In genomic region chr6:21214673-21215490, GRCm38 (mm10) we compare ENCODE assay signal across 8 mouse cellular contexts. TPM values are rescaled to one million over a fixed set of nuclear protein-coding genes. Genes with fewer than 3 reads are reported as not detected.
DNase-seq lines count a peak whose midpoint lies in the region; ATAC-seq and TF ChIP-seq lines count a peak whose summit lies in the region.

No protein-coding gene starts in this region.

- intact Hi-C loops in heart, adult 2 months (cut with DNase I) = loop anchor here (5.0 to 10.0 kb wide), 3 partner anchors 103 to 320 kb away; no protein-coding TSS in a partner anchor

- TF ChIP-seq CTCF in heart, adult 2 months (IDR thresholded peaks at IDR 0.05) = no peak
- TF ChIP-seq CTCF in thymus, adult 2 months (IDR thresholded peaks at IDR 0.05; ENCODE audit: borderline replicate concordance, control insufficient read depth, extremely low read depth, insufficient read depth, low read length, poor library complexity) = no peak

- H3K9me3 ChIP-seq in lung, embryonic 15.5 days = no peaks in the 10 kb centered on the region
- H3K9me3 ChIP-seq in kidney, embryonic 15.5 days (replicated peaks) = no peaks in the 10 kb centered on the region
- no peaks in the 10 kb centered on the region for H3K9me3 ChIP-seq in limb, embryonic 14.5 days (ENCODE audit: control insufficient read depth, low read length)

- WGBS in lung, embryonic 15.5 days = under 1% methylated on average over 48 of the region's 83 CpGs
- under 1% methylated on average over 82 of the region's 83 CpGs for WGBS in heart, adult 2 months
- under 1% methylated on average over 77 of the region's 83 CpGs for WGBS in kidney, embryonic 15.5 days
- WGBS in limb, embryonic 14.5 days = under 1% methylated on average over 57 of the region's 83 CpGs
- 3% methylated on average over 69 of the region's 83 CpGs for WGBS in thymus, adult 2 months

- peak overlapping the region; percentile 99 for H3K4me2 ChIP-seq in lung, embryonic 15.5 days
- peak overlapping the region; percentile 99 for H3K4me2 ChIP-seq in kidney, embryonic 15.5 days
- H3K4me2 ChIP-seq in limb, embryonic 14.5 days (replicated peaks; ENCODE audit: low read depth, low read length, severe bottlenecking) = peak overlapping the region; percentile 91

- peaks cover 2% of the 10 kb centered on the region; the same call in 1 of the 2 replicates for H3K79me2 ChIP-seq in heart, adult 2 months (replicated peaks; ENCODE audit: control insufficient read depth, insufficient read depth, low read length)

- peak overlapping the region; percentile 57 for H3K4me3 ChIP-seq in lung, embryonic 15.5 days
- H3K4me3 ChIP-seq in heart, adult 2 months = peak overlapping the region; percentile 52
- peak overlapping the region; percentile 75 for H3K4me3 ChIP-seq in kidney, embryonic 15.5 days (replicated peaks)
- peak overlapping the region; percentile 61 for H3K4me3 ChIP-seq in limb, embryonic 14.5 days (replicated peaks; ENCODE audit: low read length)
- no peak overlapping the region for H3K4me3 ChIP-seq in thymus, adult 2 months (ENCODE audit: control insufficient read depth, insufficient read depth, low read length)

- H3K27me3 ChIP-seq in lung, embryonic 15.5 days = peaks cover 32% of the 10 kb centered on the region
- H3K27me3 ChIP-seq in heart, adult 2 months (ENCODE audit: control insufficient read depth, insufficient read depth, low read length) = peaks cover 3% of the 10 kb centered on the region; the same call in 1 of the 2 replicates
- peaks cover 46% of the 10 kb centered on the region for H3K27me3 ChIP-seq in kidney, embryonic 15.5 days
- 0 out of 2 replicates have a peak, but pooled peaks cover 8% of the 10 kb centered on the region for H3K27me3 ChIP-seq in limb, embryonic 14.5 days (ENCODE audit: control insufficient read depth, insufficient read depth, low read length)
- H3K27me3 ChIP-seq in thymus, adult 2 months (ENCODE audit: control insufficient read depth, insufficient read depth, low read length) = peaks cover 7% of the 10 kb centered on the region

- H3K4me1 ChIP-seq in lung, embryonic 15.5 days = peaks cover 13% of the 10 kb centered on the region; the same call in 1 of the 2 replicates
- H3K4me1 ChIP-seq in heart, adult 2 months (ENCODE audit: control insufficient read depth, insufficient read depth, low read length) = no peaks in the 10 kb centered on the region
- peaks cover 15% of the 10 kb centered on the region for H3K4me1 ChIP-seq in kidney, embryonic 15.5 days
- H3K4me1 ChIP-seq in limb, embryonic 14.5 days (ENCODE audit: control insufficient read depth, insufficient read depth, low read length) = 0 out of 2 replicates have a peak, but pooled peaks cover 8% of the 10 kb centered on the region
- H3K4me1 ChIP-seq in thymus, adult 2 months (replicated peaks; ENCODE audit: control insufficient read depth, insufficient read depth, low read length) = no peaks in the 10 kb centered on the region

- no peak for TF ChIP-seq EP300 in heart, adult 2 months (IDR thresholded peaks at IDR 0.05; ENCODE audit: insufficient read depth, low read depth, low read length)

- peak; percentile 65; the same call in 1 of the 2 replicates for ATAC-seq in lung, embryonic 15.5 days (ENCODE audit: borderline replicate concordance, extremely low read depth, low FRiP score, low TSS enrichment)
- peak; percentile 84 for ATAC-seq in kidney, embryonic 15.5 days (replicated peaks; ENCODE audit: low FRiP score)
- peak; percentile 70 for ATAC-seq in limb, embryonic 14.5 days (ENCODE audit: low FRiP score, low read depth)

- DNase-seq in lung, postnatal 36 days = no peak
- DNase-seq in embryo, embryonic 10.5 days (ENCODE audit: low spot score) = peak; percentile 59
- peak; percentile 61 to 75 for DNase-seq in heart, adult 2 months
- peak; percentile 31 for DNase-seq in limb, embryonic 14.5 days (ENCODE audit: low spot score)
- DNase-seq in ovary, postnatal 14 days (ENCODE audit: low spot score) = peak; percentile 15
- no peak for DNase-seq in thymus, adult 2 months

- TF ChIP-seq POLR2A in heart, adult 2 months (IDR thresholded peaks at IDR 0.05; ENCODE audit: insufficient read depth, low read depth, low read length) = no peak
- peak; percentile 38; the same call in 1 of the 2 replicates for TF ChIP-seq POLR2A in limb, embryonic 14.5 days (IDR thresholded peaks at IDR 0.05; ENCODE audit: borderline replicate concordance, extremely low read depth, insufficient read depth, insufficient read length)
- TF ChIP-seq POLR2A in thymus, adult 2 months (IDR thresholded peaks at IDR 0.05; ENCODE audit: control insufficient read depth, extremely low read depth, insufficient read depth, low read length, poor library complexity) = no peak

- no peaks in the 10 kb centered on the region for H3K36me3 ChIP-seq in lung, embryonic 15.5 days
- H3K36me3 ChIP-seq in heart, adult 2 months (ENCODE audit: control insufficient read depth, insufficient read depth, low read length) = no peaks in the 10 kb centered on the region
- no peaks in the 10 kb centered on the region for H3K36me3 ChIP-seq in kidney, embryonic 15.5 days
- no peaks in the 10 kb centered on the region for H3K36me3 ChIP-seq in limb, embryonic 14.5 days (ENCODE audit: control insufficient read depth, insufficient read depth, low read length)
- H3K36me3 ChIP-seq in thymus, adult 2 months (ENCODE audit: control insufficient read depth, insufficient read depth, low read length) = no peaks in the 10 kb centered on the region

- no peak overlapping the region; the same call in 1 of the 2 replicates for H3K9ac ChIP-seq in lung, embryonic 15.5 days
- peak overlapping the region; percentile 73 for H3K9ac ChIP-seq in heart, adult 2 months (ENCODE audit: low read depth, low read length)
- peak overlapping the region; percentile 59 for H3K9ac ChIP-seq in kidney, embryonic 15.5 days
- peak overlapping the region; percentile 71 for H3K9ac ChIP-seq in limb, embryonic 14.5 days (ENCODE audit: low read depth, low read length, severe bottlenecking)

- no peak overlapping the region for H3K27ac ChIP-seq in lung, embryonic 15.5 days
- peak overlapping the region; percentile 68 for H3K27ac ChIP-seq in heart, adult 2 months
- no peak overlapping the region for H3K27ac ChIP-seq in kidney, embryonic 15.5 days
- H3K27ac ChIP-seq in limb, embryonic 14.5 days (replicated peaks; ENCODE audit: low read depth, low read length) = 0 out of 2 replicates have a peak overlapping the region, but pooled peaks have one; percentile 38
- no peak overlapping the region for H3K27ac ChIP-seq in thymus, adult 2 months (ENCODE audit: control insufficient read depth, insufficient read depth, low read length)

RNA-seq across cellular contexts. Expression of gene Kcnd2, which starts 0.4 kb away (rescaled TPM):
- polyA plus RNA-seq in lung, embryonic 15.5 days (2015; fragmentation: Nextera tagmentation; extraction: Ambion mirVana) = 0.15 and 0.17 TPM in 2 replicates
- total RNA-seq in heart, adult 2 months (2021) = 10 to 100 TPM; 12.8 to 14.1 TPM
- polyA plus RNA-seq in heart, adult 2 months (2012; rRNA removed) = 8.1 and 18.1 TPM in 2 replicates
- polyA plus RNA-seq in kidney, embryonic 15.5 days (2015; fragmentation: Nextera tagmentation; extraction: Ambion mirVana) = 2.0 and 2.7 TPM in 2 replicates
- polyA plus RNA-seq in limb, embryonic 14.5 days (2012; rRNA removed) = 2.8 and 3.2 TPM in 2 replicates
- 5.4 TPM in 2 replicates for polyA plus RNA-seq in limb, embryonic 14.5 days (2014; fragmentation: Nextera tagmentation; extraction: Ambion mirVana)
- polyA plus RNA-seq in thymus, adult 2 months (2012; rRNA removed) = 0.04 and 0.50 TPM in 2 replicates

Comparison
In these comparisons a context has a peak if more than half of its experiments do, and no peak if none do; other contexts are left out.
1. H3K27ac ChIP-seq: peak in heart, adult 2 months (single experiment) and limb, embryonic 14.5 days (single experiment); none in lung, embryonic 15.5 days (single experiment), kidney, embryonic 15.5 days (single experiment) and thymus, adult 2 months (single experiment).
2. DNase-seq: peak in embryo, embryonic 10.5 days (single experiment), heart, adult 2 months (2 of 2), limb, embryonic 14.5 days (single experiment) and ovary, postnatal 14 days (single experiment); none in lung, postnatal 36 days (single experiment) and thymus, adult 2 months (single experiment).
3. Peak in every context shown above with its lines, with median percentiles within 50 percentile points of each other: ATAC-seq and H3K4me2 ChIP-seq.